Mouse (Mus musculus) stomach, embryonic 14.5 days (tissue): ENCODE measurements at regions not wholly inside any gene's neighbourhood (a gene's known extent, or its start where the extent isn't known, plus 50 kb on each side); places are given as distances from the start of the nearest gene placed in this dataset.

Source experiments
- ATAC-seq: fragments of 200-750 bp; cut with Nextera tagmentation; 2 replicates; pipeline ENCODE4 v1.8.0; 2017; ENCODE audit warnings: low read depth, moderate TSS enrichment; ENCODE audit not compliant: insufficient number of reproducible peaks, insufficient read depth, low FRiP score
- H3K27ac ChIP-seq: fragments of 300-500 bp; sonication (generic); 2 replicates; pipeline ENCODE4 v1.5.1; 2014; ENCODE audit warnings: mild to moderate bottlenecking, low read length, moderate library complexity, mixed read lengths
- H3K27me3 ChIP-seq: fragments of 300-500 bp; sonication (generic); 2 replicates; pipeline ENCODE4 v1.6.1; 2014; ENCODE audit warnings: low read length, control low read depth, mixed read lengths; ENCODE audit not compliant: control insufficient read depth, insufficient read depth
- H3K36me3 ChIP-seq: fragments of 300-500 bp; sonication (generic); 2 replicates; pipeline ENCODE4 v1.6.1; 2014; ENCODE audit warnings: mild to moderate bottlenecking, control low read depth, low read length, moderate library complexity, mixed read lengths; ENCODE audit not compliant: control insufficient read depth, insufficient read depth
- H3K4me1 ChIP-seq: fragments of 300-500 bp; sonication (generic); 2 replicates; pipeline ENCODE4 v1.6.1; 2014; ENCODE audit warnings: low read length, control low read depth, mixed read lengths; ENCODE audit not compliant: control insufficient read depth, insufficient read depth
- H3K4me2 ChIP-seq: fragments of 300-500 bp; sonication (generic); replicated peaks from 2 replicates; pipeline ENCODE4 v1.6.1; 2014; ENCODE audit warnings: low read depth, low read length, control low read depth
- H3K4me3 ChIP-seq: fragments of 300-500 bp; sonication (generic); 2 replicates; pipeline ENCODE4 v1.5.1; 2014; ENCODE audit warnings: low read depth, low read length, control low read depth
- H3K9ac ChIP-seq: fragments of 300-500 bp; sonication (generic); replicated peaks from 2 replicates; pipeline ENCODE4 v1.6.1; 2014; ENCODE audit warnings: low read depth, mild to moderate bottlenecking, control low read depth, low read length, moderate library complexity, mixed read lengths
- H3K9me3 ChIP-seq: fragments of 300-500 bp; sonication (generic); 2 replicates; pipeline ENCODE4 v1.6.1; 2016; ENCODE audit warnings: low read depth, low read length, control low read depth; ENCODE audit not compliant: control insufficient read depth
- WGBS: fragments of 180-500 bp; shearing (Covaris S2); extraction: QIAGEN DNeasy Blood & Tissue Kit; methylation state at CpG from one replicate; pipeline ENCODE4 v1.1.7; 2014; 5-methylcytosine and 5-hydroxymethylcytosine counted together

DNA sequence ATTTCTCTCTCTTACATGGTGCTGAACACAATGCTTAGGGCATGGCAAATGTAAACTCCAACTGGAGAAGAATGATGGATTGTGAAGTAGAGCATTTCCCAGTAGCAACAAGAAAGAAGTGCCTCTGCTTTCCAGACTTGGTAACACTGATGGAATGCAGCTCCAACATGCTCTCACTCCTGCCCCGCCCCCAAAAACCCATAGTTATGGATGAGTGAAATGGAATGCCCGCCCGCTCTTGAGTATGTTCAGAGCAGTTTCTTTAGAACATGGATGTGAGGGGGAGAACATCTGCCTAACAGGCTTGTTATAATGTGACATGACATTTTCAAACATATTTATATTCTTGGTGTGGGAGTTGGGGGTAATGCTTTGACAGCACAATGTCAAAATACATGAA, 517.2 kb upstream of the Tnc start:
- 71% methylated on average over 3 of the region's 3 CpGs for whole genome bisulfite sequencing
- no peak for ATAC-seq

DNA sequence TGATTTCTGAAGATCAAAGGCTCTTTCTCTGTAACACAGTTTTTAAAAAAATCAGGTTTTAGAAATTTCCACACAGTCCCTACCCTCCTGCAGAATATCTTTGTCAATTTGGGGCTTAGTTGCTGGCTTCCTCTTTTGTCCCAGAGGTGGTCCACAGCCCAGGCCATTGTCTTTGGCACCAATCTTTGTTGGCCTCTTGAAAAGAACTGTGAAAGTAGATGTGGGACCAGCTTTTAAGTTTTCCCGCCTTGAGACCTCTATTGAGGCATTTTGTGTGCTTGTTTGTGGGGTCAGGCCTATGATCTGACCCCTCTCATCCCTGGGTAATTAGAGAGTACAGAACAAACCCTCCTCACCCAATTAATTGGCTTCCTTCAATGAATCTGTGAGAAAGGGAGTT, 523.9 kb upstream of the Tnc start:
- H3K36me3 ChIP-seq: no peaks in the 10 kb centered on the region
- no peak overlapping the region for H3K27ac ChIP-seq
- H3K4me3 ChIP-seq: no peak overlapping the region
- H3K27me3 ChIP-seq: no peaks in the 10 kb centered on the region
- ATAC-seq: no peak
- 72% methylated on average over 1 of the region's 1 CpGs for WGBS
- H3K9ac ChIP-seq: no peak overlapping the region
- H3K4me2 ChIP-seq: no peak overlapping the region
- H3K4me1 ChIP-seq: no peaks in the 10 kb centered on the region
- H3K9me3 ChIP-seq: no peaks in the 10 kb centered on the region

More for the DNA sequence above, 517.2 kb upstream of the Tnc start:
- Histone ChIP-seq H3K4me2 (no peak overlapping the region), H3K9ac (no peak overlapping the region), H3K4me1 (no peaks in the 10 kb centered on the region), H3K27me3 (no peaks in the 10 kb centered on the region), H3K4me3 (no peak overlapping the region), H3K9me3 (no peaks in the 10 kb centered on the region), H3K36me3 (no peaks in the 10 kb centered on the region), H3K27ac (no peak overlapping the region)

DNA sequence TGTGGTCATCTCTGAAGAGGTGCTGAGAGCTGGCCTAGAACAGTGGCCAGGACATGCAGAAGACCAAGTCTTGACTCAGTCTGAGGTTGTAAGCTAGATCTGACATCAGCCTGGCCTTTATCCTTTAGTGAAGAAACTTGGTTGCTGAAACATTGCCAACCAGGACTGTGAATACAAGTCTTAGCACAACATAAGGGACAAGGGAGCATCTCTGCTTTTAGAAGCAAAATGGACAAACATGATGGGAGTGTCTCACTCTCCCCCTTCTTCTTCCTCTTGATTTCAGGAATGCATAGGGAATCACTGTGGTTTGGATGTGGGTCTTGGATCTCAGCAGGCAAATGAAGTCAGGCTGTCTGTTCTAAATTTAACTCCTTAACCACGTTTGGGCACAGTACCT, 529.1 kb upstream of the Tnc start:
- no peaks in the 10 kb centered on the region for H3K36me3 ChIP-seq
- 37% methylated on average over 1 of the region's 1 CpGs for WGBS

DNA sequence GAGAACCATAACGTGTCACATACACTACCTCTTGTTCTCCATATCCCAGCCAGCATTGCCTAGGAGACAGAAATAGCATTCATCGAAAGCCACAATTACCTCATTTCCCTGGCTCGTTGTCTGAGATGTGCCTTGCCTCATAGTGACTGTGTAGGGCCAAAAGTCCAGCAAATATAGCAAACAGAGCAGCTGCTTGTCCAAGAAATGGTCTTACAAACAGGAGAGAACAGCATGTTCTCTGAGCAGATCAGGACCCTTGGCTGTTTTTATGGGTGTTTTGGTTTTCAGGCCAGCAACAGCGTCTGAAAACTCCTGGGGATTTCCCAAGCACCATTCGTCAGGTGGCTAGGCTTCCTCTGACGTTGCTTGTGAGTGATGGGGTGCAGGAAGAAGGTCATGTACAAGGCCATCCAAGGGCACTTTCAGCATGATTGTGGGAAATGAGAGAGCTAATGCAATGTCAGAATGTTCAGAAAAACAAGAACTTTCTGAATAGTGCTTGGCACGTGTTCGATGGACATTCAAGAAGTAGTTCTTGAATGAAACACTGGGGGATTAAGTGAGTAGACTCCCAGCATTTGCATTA, 528.9 kb upstream of the Pappa start:
- Histone ChIP-seq H3K36me3 (no peaks in the 10 kb centered on the region), H3K4me1 (no peaks in the 10 kb centered on the region), H3K9me3 (no peaks in the 10 kb centered on the region), H3K27ac (no peak overlapping the region), H3K9ac (no peak overlapping the region), H3K4me2 (no peak overlapping the region), H3K4me3 (no peak overlapping the region), H3K27me3 (no peaks in the 10 kb centered on the region)
- ATAC-seq: no peak
- WGBS: 57% methylated on average over 8 of the region's 8 CpGs

More for the DNA sequence above, 529.1 kb upstream of the Tnc start:
- Histone ChIP-seq H3K4me2 (no peak overlapping the region), H3K27ac (no peak overlapping the region), H3K27me3 (no peaks in the 10 kb centered on the region), H3K9me3 (no peaks in the 10 kb centered on the region), H3K4me1 (no peaks in the 10 kb centered on the region), H3K9ac (no peak overlapping the region), H3K4me3 (no peak overlapping the region)
- ATAC-seq: no peak

DNA sequence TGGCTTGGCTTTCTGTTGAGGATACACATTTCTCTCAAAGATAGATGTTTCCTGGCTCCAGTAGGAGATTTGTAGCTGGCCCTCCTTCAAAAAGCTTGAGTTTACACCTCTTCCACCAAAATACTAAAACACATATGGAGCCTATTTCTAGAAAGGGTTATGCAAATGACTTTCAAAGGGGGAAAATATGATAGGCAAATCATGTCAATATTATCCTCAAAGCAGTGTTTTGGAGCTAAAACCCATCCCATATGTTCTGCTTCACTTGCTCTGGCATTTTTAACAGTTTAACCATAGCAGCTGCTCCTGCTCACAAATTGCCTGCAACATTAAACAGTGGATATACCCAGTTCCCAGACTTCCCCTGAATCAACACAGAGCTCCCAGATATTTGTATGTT, 525.5 kb upstream of the Pappa start:
- Histone ChIP-seq H3K9me3 (no peaks in the 10 kb centered on the region), H3K4me2 (no peak overlapping the region), H3K4me3 (no peak overlapping the region), H3K36me3 (no peaks in the 10 kb centered on the region), H3K4me1 (no peaks in the 10 kb centered on the region), H3K9ac (no peak overlapping the region), H3K27ac (no peak overlapping the region), H3K27me3 (no peaks in the 10 kb centered on the region)
- no peak for ATAC-seq

DNA sequence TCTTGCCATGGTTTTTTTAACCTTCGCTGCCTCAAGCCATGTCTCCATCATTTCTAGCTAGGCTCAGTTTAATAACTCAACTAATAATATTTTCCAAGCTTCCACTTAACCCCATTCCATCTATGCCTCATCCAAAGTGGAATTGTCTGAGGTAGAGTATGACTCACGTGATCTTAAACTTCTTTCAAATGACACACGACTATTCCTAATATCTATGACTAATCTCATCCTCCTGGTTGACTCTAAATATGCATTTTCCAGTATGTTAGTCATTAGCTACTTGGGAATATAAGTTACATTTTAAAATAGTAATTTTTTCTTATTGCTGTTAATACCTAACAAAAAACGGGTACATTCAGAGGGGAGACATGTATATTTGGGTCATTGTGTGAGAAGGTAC, 524.8 kb upstream of the Pappa start:
- H3K4me3 ChIP-seq: no peak overlapping the region
- ATAC-seq: no peak
- no peak overlapping the region for H3K9ac ChIP-seq
- no peaks in the 10 kb centered on the region for H3K9me3 ChIP-seq
- 87% methylated on average over 4 of the region's 4 CpGs for WGBS
- no peak overlapping the region for H3K27ac ChIP-seq
- H3K4me2 ChIP-seq: no peak overlapping the region
- no peaks in the 10 kb centered on the region for H3K27me3 ChIP-seq
- no peaks in the 10 kb centered on the region for H3K4me1 ChIP-seq
- H3K36me3 ChIP-seq: no peaks in the 10 kb centered on the region

DNA sequence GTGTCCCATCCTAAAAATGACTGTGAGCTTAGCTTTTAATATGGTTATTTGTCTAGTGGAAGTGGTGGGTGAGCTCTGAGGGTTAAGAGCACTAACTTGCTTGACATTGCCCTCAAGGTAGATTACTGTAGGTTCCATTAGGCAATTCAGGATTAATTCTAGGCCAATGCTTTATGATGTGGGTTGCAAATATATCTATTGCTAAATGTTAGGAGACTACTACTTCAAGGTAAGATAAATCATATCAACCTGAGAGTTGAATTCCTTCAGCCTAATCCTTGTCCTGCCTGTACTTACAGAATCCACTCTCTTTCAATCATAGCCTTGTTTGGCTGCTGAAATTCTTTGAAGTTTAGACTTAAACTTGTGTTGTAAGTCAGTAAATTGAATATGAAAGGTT, 501.2 kb upstream of the Pappa start:
- Histone ChIP-seq H3K4me2 (no peak overlapping the region), H3K4me1 (no peaks in the 10 kb centered on the region), H3K27ac (no peak overlapping the region), H3K36me3 (no peaks in the 10 kb centered on the region), H3K9me3 (no peaks in the 10 kb centered on the region), H3K4me3 (no peak overlapping the region), H3K9ac (no peak overlapping the region), H3K27me3 (no peaks in the 10 kb centered on the region)
- ATAC-seq: no peak

DNA sequence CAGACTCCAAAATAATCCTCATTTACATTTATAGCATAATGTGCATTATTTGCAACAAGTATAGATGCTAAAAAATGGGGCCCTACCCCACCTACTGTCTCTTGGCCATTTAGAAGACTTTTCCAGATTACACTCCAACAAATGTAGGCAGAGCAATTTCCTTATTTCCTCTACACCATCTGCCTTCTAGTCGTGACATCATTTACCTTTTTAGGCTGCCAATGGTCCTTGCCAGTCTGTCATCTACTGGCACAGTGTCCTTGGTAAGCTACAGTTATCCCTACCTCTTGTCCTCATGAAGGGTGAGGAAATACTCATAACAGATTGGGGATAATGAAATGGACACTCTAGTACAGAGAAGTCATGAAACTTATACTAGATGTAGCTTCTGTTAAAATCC, 491.8 kb upstream of the Pappa start:
- Histone ChIP-seq H3K4me3 (no peak overlapping the region), H3K36me3 (no peaks in the 10 kb centered on the region), H3K4me1 (no peaks in the 10 kb centered on the region), H3K9ac (no peak overlapping the region), H3K9me3 (no peaks in the 10 kb centered on the region), H3K27ac (no peak overlapping the region), H3K4me2 (no peak overlapping the region), H3K27me3 (no peaks in the 10 kb centered on the region)
- no peak for ATAC-seq
- 54% methylated on average over 1 of the region's 1 CpGs for WGBS

DNA sequence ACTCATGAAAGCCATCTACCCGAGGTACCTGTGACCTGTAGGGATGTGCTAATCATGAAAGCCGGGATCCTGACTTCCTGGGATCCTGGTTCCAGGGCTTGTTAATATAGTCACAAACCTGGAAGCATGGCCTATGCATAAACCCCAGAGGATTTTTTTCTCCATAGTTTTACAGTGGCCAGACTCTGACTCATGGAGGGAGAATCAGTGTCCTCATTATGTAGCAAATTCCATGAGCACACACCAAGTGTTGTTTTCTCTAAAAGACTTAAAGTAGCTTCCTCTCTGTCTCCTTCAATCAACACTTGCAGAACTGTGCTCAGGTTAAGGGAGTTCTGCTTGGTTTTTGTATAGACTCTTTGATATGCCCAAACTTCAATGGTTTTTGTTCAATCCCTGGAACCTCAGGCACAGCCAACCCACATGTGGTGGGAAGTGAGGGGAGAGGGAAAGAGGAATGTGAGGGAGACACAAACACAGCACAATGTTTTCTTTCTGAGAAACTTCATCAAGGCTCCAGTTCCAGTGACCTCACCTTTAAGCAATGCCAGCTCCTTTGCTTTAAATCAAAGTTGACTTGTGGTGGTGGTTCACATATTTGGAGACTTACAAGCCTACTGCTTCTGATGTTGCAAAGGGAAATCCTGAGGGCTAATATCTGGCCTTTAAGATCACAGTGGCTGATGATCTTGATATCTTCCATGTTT, 488.6 kb upstream of the Pappa start:
- Histone ChIP-seq H3K4me1 (no peaks in the 10 kb centered on the region), H3K36me3 (no peaks in the 10 kb centered on the region), H3K4me3 (no peak overlapping the region), H3K27me3 (no peaks in the 10 kb centered on the region), H3K9ac (no peak overlapping the region), H3K9me3 (no peaks in the 10 kb centered on the region), H3K27ac (no peak overlapping the region), H3K4me2 (no peak overlapping the region)
- WGBS: 83% methylated on average over 2 of the region's 2 CpGs
- no peak for ATAC-seq
